Mouse (Mus musculus): ENCODE data around the gene Folr2. TPM values are rescaled to one million over a fixed set of nuclear protein-coding genes. Genes with fewer than 3 reads are reported as not detected.

Folr2 gene
- total RNA-seq, 2 experiments from 2014 or later: 2.1 to 7.1 TPM

DNA sequence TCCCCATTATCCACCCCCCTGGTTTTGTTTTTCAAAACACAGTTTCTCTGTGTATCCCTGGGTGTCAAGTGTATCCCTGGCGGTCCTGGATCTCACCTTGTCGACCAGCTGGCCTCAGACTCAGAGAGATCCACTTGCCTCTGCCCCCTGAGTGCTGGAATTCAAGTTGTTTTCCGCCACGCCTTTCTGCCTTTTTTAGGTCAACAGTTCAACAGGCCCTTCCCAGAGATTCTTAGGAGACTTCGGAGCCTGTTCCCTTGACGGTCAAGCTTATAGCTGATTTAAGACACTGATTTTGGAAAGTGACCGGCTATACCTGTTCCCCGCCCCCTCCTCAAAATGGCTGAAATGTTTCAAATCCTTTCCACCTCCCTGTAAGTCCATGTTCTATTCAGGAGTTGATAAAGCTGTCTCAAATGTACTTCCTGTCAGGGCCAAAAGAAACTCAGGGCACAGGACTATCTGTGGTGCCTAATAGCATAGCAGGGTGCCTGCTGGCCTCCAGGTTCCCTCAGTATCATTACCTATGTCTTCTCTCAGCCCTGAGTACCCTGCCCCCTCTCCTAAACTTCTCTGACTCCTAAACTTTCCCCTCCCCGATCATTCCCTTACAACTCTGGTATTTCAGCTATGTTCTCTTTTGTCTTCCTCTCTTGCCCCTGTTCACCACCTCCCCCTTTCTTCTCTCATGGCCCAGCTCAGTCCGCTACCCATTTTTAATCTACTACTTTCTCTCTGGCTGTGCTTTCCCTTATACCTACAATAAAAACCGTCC lies 9.7 kb upstream of the Folr2 start:
- no peak for DNase-seq

DNA sequence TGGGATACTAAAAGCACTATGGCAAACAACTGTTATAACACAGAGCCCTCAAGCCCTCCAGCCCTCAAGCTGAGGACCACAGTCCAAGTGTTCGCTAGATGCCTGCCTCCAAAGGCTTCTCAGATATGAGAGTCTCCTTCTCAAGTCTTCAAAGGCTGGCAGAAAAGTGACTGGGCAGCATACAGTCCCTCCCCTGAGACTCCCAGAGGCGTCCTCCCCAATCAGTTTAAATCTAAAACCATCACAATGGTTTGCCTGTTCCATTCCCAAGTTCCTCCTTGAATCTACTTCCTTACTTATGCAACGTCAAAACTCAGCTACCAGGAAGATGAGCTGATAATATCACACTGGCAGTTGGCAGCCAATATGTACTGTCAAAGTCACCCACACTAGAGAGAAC lies 6.4 kb upstream of the Folr2 start, which contains the start of gene Anapc15:
Gene Anapc15, plus strand, starts transcription at position 301 of the 400 bp plus-strand sequence.
- no peak for DNase-seq

DNA sequence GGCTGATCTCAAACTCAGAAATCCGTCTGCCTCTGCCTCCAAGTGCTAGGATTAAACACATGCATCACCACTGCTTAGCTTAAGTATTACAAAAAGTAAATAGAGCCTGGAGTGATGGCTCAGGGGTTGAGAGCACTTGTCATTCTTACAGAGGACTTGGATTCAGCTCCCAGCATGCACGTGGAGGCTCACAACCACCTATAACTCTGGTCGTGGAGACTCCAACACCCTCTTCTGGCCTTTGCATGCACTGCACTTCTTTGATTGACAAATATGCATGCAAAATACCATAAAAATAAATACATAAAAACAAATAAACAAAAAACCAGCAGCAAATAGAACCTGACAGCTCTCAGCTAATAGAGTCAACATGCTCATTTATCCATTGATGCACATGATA lies 5.3 kb upstream of the Folr2 start:
- DNase-seq: no peak

DNA sequence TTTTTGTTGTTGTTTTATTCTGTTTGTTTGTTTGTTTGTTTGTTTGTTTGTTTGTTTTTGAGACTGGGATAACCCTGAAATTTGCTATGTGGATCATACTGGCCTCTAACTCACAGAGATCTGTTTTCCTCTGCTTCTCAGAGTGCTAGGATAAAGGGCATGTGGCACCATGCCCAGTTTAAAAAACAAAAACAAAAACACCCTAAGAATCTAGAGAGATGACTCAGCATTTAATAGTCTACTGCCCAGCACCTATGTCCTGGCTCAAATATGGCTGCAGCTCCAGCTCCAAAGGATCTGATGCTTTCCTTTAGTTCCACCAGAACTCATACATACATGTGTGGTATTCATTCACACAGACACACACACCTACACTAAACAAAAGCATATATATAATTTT lies 4.0 kb upstream of the Folr2 start:
- DNase-seq: peak in 1 of 2 experiments; percentile 19

DNA sequence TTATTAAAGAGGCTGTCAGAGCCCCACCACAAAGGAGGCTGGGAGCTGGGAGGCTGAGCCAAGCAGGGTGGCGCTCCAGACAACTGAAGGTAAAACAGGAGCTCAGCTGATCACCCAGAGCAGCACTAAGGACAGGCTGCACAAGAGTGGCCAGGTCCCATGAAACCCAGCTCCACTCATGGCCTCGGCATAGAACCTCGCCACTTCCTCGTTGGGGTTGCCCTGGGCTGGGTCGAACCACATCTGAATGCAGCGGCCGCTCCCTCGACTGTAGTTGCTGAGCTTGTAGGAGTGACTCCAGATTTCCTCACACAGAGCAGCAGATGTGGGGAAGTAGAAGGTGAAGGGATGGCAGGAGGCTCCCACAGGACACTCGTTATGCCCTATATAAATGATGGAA lies 1.4 kb upstream of the Folr2 start:
- DNase-seq: no peak

DNA sequence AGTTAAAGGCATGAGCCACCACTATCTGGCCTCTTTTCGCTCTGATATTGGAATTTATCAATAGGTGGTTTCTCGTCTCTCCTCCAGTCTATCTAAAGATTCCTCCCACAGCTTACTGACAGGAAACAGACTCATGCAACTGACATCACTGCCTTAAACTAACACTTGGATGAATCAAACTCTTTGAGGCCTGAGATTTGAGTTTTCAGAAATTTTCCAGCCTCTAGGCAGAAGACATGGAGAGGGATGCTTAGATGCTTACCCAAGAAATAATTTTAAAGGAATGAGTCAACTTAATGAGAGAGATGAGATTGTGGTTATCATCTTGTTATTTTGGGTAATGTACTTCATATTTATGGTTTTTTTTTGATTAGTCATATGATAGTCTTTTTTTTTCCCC lies 3.2 kb downstream of the Folr2 start:
- no peak for DNase-seq

DNA sequence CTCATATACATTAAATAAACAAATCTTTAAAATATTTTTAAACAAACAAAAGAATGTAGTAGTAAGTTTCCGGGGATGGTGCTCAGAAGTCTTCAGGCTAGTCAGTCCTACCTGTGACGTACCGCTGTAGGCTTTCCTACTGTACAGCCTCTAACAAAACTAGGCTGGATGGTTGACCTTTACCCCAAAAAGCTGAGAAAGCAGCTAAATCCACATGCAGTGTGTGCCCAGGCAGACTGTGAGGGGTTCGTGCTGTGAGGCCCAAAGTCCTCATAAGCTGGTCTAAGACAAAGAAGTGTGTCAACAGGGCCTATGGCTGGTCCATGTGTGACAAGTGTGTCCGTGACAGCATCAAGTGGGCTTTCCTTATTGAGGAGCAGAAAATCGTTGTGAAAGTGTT lies 4.1 kb downstream of the Folr2 start:
- DNase-seq: no peak

DNA sequence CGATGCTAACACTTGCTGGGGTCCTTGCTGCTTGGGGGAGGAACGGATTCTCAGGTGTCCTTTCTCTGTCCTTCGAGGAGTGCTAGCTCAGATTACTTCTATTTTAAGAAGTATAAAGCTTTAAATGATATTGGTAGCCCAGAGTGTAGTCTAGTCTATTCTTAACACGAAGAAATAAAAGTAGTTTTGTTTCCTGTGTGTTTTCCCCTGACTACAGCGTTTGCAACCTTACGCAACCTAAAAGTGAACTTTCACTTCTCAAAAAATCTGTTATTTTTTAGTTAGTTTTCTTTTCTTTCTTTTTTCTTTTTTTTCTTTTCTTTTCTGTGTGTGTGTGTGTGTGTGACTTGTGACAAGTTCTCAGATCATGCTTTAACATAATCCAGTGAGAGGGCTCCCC lies 5.3 kb downstream of the Folr2 start:
- no peak for DNase-seq

DNA sequence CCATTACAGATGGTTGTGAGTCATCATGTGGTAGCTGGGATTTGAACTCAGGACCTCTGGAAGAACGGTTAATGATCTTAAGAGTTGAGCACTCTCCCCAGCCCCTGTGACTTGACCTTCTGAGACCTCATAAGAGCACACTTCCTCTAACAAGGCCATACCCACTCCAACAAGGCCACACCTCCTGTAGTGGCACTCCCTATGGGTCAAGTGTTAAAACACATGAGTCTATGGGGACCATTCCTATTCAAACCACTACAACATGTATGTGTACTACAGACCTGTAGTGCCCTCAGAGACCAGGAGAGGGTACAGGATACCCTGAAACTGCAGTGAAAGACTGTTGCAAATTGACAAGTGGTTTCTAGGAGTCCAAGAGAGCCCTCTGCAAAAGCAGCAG lies 9.1 kb downstream of the Folr2 start:
- DNase-seq: no peak

DNA sequence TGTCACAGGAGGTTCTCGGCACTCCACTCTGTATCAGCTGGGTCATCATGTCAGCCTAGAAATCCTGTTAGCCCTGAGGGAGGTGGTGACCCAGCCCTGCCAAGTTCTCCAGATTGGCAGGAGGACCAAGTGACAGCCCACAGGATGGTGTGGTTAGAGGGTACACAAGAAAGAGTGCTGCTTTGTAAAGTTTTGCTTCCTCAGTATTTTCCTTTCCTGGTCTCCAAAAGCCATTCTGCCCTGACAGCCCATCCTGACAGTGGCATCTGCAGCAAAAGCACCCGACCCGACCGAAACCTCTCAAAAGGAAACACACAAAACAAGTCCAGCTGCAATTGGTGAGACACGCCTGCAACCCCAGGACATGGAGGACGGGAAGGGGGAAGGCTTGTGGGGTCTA lies 12.8 kb downstream of the Folr2 start:
- no peak for DNase-seq

DNA sequence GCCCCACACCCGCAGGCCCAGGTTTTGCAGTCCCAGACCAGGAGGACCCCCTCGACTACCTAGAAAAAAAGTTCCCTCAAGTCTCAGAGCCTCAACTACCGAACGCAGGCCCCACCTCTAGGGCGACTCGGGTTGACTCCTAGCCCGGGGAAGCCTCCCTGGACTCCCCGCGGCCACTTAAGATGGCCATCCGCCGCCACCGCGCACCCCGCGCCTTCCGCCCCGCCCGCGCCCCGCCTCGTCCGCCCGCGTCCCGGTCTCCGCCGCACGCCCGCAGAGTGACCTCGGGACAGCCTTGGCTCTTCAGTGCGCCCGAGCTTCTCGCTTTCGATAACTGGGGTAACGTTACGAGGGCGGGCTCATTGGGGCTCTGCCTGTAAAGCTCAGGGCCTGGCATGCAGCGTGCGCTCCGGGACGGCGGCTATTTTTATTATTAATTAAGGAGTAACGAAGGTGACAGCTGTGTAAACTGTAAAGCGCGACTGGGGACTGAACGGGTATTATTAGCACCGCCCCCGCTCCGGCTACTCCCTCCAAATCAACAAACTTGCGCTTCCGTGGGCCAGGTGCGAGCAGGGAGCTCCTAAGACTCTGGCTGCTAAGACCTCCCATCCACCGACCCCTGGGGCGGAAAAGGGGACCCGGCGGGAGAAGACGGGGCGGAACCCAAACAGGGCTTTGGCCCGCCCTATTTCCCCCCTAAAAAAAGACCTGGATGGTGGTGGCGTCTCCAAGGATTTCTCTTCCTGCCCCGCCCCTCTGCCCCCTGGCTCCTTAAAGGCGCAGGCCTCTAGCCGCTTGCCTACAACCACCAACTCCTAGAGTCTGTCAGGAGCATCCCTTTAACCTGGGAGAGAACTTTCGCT lies 19.2 kb downstream of the Folr2 start, which contains the start of gene Inppl1:
Gene Inppl1, minus strand, starts transcription at position 624 of the 866 bp plus-strand sequence.
- DNase-seq: peak; percentile 94 to 96

DNA sequence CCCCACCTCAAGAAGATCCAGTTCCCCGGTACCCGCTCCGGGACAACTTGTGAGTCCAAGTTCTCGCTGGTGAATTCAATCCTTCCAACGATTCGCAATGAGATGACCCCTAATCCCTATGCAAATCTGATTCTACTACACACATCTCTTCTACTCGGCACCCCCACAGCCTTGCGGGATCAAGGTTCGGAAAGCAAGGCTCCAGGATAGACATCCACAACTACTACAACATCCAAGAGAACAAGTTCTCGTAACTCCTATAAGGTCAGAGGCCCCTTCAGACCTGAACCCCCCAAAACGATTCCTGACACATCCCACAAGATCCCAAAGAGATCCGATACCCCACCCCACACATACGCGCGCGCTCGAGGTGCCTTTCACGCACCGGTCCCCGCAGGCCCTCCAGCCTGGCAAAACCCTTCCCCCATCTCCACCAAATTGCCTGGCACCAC lies 19.8 kb downstream of the Folr2 start:
- DNase-seq: no peak

DNA sequence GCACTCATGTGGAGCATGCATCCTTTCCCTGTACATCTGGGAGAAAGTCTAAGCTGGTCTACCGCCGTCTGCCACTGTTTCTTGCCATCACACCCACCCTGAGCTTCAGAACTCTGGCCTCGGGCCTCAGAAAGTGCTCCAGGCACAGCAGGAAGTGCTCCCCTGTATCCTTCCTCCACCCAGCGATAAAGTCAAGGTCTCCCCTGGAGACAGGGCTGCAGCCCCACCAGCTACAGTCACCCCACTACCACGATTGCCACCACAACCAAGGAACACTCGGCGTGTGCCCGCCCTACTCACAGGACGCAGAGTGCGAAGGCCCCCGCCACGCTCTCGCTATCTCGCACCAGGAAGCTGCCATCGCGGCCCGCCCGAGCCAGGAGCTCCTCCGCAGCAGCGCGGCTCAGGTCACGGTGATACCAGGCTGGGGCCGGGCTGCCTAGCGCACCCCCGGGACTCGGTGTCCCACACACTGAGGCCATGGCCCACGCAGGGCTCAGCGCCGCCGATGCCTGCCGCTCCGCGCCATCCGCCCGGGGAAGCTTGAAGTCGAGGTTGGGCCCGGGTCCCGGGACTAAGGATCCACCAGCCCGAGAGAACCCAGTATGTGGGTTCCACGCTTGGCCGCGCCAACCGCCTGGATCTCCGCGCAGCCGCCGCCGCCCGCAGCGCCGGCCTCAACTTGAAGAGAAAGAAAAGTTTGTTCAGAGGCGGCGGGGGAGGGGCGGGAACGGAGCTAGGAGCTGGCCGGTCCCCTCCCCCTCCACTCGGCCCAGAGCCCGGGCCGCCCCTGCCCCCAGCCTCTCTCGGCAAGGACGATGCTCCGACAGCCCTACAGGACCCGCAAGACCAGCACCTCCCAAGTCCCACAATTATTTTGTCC lies 20.5 kb downstream of the Folr2 start:
- peak; percentile 74 to 88 for DNase-seq

DNA sequence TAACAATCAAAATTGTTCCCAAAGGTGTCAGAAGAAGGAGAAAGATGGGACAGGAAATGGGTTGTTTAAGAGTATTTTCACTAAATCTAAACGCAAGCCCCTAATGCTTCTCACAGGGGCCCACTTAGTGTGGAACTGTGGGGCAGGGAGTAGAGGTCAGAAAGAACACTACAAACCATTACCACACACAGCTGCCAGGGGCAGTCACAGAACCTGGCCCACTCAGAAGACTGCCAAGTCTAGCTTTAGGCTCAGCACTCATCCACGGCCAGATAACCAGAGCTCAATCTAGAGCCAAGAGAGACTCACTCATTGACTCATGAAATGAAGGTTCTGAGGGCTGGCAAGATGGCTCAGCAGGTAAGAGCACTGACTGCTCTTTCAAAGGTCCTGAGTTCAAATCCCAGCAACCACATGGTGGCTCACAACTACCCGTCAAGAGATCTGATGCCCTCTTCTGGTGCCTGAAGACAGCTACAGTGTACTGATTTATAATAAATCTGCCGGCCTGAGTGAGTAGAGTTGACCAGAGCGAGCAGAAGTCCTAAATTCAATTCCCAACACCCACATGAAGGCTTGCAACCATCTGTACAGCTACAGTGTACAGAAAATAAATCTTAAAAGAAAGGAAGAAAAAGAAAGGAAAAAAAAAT lies 21.4 kb downstream of the Folr2 start:
- DNase-seq: no peak

DNA sequence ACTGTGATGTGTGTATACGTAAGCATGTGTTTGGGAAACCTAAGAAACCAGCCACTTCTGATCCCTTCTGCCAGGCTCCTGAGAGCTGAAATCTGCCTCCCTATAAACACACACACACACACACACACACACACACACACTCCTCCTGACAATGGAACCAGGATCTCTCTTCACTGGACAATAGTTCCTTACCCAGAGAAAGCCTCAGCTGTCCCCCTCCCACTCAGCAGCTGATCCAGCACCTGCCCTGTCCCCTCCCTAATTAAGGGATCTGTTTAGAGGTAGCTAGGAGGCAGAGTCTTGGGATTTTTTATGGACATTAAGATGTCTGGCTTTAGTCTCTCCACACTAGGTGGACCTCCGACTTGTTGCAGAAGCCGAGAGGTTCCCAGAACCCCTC lies 22.1 kb downstream of the Folr2 start:
- no peak for DNase-seq

DNA sequence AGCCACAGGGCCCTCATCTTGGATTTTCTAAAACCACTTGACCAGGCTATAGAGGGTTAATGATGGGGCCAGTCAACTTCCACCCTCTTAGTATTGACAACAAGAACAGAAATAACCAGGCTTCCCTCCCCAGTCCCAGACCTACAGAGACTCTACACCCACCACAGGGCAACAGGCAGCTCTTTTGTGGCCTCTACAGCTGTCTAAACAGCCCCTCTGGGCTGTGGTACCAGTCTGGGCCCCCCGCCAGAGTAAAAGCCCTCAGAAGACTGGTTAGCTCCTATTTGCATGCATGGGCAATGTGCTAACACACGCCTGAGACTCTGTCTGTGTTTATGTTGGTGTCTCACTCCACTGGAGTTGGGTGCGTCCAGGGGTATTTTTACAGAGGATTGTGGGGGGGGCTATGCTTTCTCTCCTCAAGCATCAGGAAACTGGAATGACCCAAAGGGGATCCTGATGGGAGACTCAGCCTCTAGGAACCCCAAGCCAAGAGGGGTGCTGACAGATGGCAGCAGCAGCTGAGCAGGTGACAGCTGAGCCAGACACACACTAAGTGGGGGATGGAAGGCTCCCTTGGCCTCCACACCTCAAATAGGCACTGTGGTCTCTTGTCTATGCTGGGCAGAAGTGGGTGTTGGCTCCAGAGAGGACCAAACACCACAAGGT lies 22.9 kb downstream of the Folr2 start:
- no peak for DNase-seq

DNA sequence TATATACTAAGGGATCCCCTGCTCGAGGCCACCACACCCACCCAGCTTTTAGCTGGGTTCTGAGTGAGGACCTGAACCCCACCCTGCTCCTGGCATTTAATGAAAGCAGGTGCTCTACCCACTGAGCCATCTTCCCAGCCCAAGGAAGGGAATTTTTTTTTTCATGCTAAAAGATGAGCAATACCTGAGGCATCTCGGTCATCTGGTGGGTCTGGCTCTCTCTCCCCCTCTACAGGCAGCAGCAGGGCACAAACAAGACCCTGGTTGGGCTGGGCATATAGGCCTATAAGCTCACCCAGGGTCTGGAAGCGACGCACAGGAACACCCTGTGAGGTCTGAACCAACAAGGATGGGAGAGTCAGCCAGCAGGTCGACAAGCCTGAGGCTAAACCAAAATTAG lies 23.6 kb downstream of the Folr2 start:
- no peak for DNase-seq

DNA sequence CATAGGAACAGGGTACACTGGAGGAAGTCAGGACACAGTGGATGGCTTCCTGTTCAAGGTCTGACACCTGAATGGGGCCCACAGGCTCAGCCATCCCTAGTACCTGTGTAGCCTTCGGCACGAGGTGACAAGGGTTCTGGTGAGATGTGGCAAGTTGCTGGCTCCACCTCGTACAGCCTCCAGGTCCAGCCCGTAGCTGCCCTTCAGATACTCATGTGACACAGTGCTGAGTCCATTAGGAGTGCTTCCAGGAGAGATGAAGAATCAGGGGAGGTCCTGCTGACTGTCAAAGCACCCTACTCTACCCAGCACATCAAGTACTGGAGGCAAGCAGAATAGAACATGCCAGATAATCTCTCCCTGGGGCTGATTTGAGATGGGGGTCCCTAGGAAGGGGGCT lies 24.6 kb downstream of the Folr2 start:
- DNase-seq: no peak

DNA sequence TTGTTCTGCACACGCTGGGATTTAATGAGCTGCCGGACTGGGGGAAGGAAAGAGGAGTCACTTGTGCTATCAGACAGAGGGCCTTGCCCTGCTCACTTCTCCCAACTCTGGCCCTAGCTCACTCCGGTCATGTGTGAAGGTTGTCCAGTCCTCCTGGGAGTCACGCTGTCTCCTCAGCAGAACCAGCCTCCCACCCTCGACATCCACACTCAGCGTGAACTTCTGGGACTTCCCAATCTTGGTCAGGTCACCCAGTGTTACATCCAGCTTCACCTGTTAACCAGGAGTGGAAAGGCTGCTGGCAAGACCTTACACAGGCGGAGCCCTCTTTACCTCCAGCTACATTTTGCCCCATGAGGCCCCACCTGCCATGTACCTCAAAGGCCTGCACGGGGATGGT lies 25.6 kb downstream of the Folr2 start:
- no peak for DNase-seq

DNA sequence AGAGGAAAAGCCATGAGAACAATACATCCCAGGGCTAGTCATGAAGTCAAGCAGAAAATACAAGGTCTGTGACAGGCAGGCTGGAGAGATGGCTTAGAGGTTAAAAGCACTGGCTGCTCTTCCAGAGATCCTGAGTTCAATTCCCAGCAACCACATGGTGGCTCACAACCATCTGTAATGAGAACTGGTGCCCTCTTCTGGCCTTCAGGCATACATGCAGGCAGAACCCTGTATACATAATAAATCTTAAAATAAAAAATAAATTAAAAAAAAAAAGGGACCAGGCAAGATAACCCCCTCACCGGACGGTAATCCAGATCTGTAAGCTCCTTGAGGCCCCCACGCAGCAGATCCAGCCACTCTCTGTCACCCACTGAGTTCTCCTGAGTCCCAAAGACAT lies 26.6 kb downstream of the Folr2 start:
- DNase-seq: no peak

Data from adrenal gland, postnatal 36 days (tissue).